Mouse (Mus musculus): ENCODE results near the gene Rpia. TPM values are rescaled to one million over a fixed set of nuclear protein-coding genes. Genes with fewer than 3 reads are reported as not detected.

The Rpia gene
- polyA plus RNA-seq, 1 experiment from 2014 or later, result 1.4 TPM

DNA sequence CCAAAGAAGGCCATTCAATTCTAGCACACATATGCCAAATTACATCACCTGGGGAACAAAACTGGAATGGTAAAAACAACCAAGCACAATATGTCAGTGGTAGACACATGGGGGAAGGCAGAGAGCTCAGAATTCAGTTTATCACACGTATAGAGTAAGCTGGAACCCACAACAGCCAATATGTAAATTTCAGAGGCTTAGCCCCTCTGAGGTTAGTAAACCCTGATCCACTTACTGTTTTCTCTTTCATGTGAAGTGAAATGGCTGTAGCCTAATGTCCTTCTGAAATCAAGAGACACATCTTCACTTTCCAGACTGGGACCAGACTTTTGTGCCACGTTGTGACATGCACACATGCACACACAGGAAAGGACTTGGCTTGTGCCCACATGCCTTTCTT lies 73.3 kb downstream of the Rpia start:
- Histone ChIP-seq H3K27ac (no peak overlapping the region), H3K4me1 (replicated peaks) (no peaks in the 10 kb centered on the region), H3K36me3 (no peaks in the 10 kb centered on the region), H3K9me3 (replicated peaks) (no peaks in the 10 kb centered on the region), H3K9ac (no peak overlapping the region), H3K4me3 (no peak overlapping the region), H3K27me3 (no peaks in the 10 kb centered on the region), H3K4me2 (no peak overlapping the region)
- WGBS, result 60% methylated on average over 2 of the region's 2 CpGs
- ATAC-seq (replicated peaks; ENCODE audit: insufficient number of reproducible peaks, insufficient read depth, low FRiP score, low read depth), result no peak

DNA sequence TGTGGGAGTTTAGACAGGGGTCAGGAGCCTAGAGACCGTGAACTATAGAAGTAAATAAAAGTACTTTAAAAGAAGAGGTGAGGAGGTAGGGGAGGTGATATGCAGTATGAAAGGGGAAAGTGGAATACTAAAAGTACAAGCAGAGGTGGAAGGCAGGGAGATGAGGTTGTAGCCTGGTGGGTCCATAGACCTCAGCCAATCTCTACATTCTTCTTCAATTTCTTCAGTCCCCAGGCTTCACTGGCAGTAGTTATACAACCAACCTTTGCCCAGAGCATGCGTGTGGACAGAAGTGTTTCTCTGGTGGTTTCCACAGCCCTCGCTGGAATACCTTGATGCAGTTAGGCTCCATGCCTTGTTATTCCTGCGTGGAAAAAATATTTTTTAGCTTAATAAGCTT lies 73.9 kb downstream of the Rpia start:
- ATAC-seq (replicated peaks; ENCODE audit: insufficient number of reproducible peaks, insufficient read depth, low FRiP score, low read depth), result no peak
- 74% methylated on average over 4 of the region's 4 CpGs for WGBS
- Histone ChIP-seq H3K4me3 (no peak overlapping the region), H3K27ac (no peak overlapping the region), H3K36me3 (no peaks in the 10 kb centered on the region), H3K9ac (no peak overlapping the region), H3K9me3 (replicated peaks) (no peaks in the 10 kb centered on the region), H3K27me3 (no peaks in the 10 kb centered on the region), H3K4me1 (replicated peaks) (no peaks in the 10 kb centered on the region), H3K4me2 (no peak overlapping the region)

GRCm38 (mm10) chr6:70716701-70717393 lies 75.2 kb downstream of the Rpia start:
- H3K4me3 ChIP-seq, result no peak overlapping the region
- H3K9me3 ChIP-seq (replicated peaks), result no peaks in the 10 kb centered on the region
- no peaks in the 10 kb centered on the region for H3K4me1 ChIP-seq (replicated peaks)
- H3K4me2 ChIP-seq, result no peak overlapping the region
- H3K36me3 ChIP-seq, result no peaks in the 10 kb centered on the region
- no peak for ATAC-seq (replicated peaks; ENCODE audit: insufficient number of reproducible peaks, insufficient read depth, low FRiP score, low read depth)
- 61% methylated on average over 12 of the region's 12 CpGs for WGBS
- no peak overlapping the region for H3K9ac ChIP-seq
- no peak overlapping the region for H3K27ac ChIP-seq
- H3K27me3 ChIP-seq, result no peaks in the 10 kb centered on the region

Other genes with a start within 250 kb of the Rpia start
- 5.2 and 7.5 TPM in 2 replicates for gene Eif2ak3, start 52.3 kb upstream of the Rpia start, polyA plus RNA-seq (2015; fragmentation: Nextera tagmentation; extraction: Ambion mirVana)
- not detected in 2 replicates for gene Tex37, start 126.7 kb upstream of the Rpia start, polyA plus RNA-seq (2015; fragmentation: Nextera tagmentation; extraction: Ambion mirVana)
- not detected in 2 replicates for gene Foxi3, start 164.3 kb upstream of the Rpia start, polyA plus RNA-seq (2015; fragmentation: Nextera tagmentation; extraction: Ambion mirVana)

Data from heart, embryonic 15.5 days (tissue).